Comparison of ENCODE assay signal across 14 mouse cellular contexts in genomic region chr7:89257871-89258502, GRCm38 (mm10).
"Had no signal": no experiment of that assay in that cellular context is flagged by ENCODE, and none has a peak within 500 bp of the region (broad histone marks: within the 10 kb centered on the region; RNA-seq: fewer than 3 reads in every experiment).

No protein-coding gene starts in this region.

- H3K27me3 ChIP-seq: intestine, embryonic 15.5 days; limb, embryonic 13.5 days; neural tube, embryonic 15.5 days had no signal

- H3K27ac ChIP-seq: intestine, embryonic 15.5 days; limb, embryonic 13.5 days; liver, embryonic 14.5 days; midbrain, embryonic 10.5 days; neural tube, embryonic 15.5 days had no signal

- H3K9ac ChIP-seq: intestine, embryonic 15.5 days; limb, embryonic 13.5 days; liver, embryonic 14.5 days; neural tube, embryonic 15.5 days had no signal

- H3K4me3 ChIP-seq: intestine, embryonic 15.5 days; limb, embryonic 13.5 days; midbrain, embryonic 10.5 days; myocyte; neural tube, embryonic 15.5 days had no signal

- H3K9me3 ChIP-seq: intestine, embryonic 15.5 days; limb, embryonic 13.5 days; midbrain, embryonic 10.5 days; neural tube, embryonic 15.5 days had no signal

- H3K4me2 ChIP-seq: intestine, embryonic 15.5 days; limb, embryonic 13.5 days; neural tube, embryonic 15.5 days had no signal

- DNase-seq: kidney, adult 8-10 months; kidney, postnatal 10 days; left cerebral cortex, postnatal 4 days; lung, postnatal 4 days; midbrain, embryonic 14.5 days; thymus, adult 18-20 months; thymus, postnatal 14 days had no signal

- ATAC-seq: intestine, embryonic 15.5 days; lung, postnatal 0 days had no signal

- H3K4me1 ChIP-seq: intestine, embryonic 15.5 days; midbrain, embryonic 10.5 days; neural tube, embryonic 15.5 days had no signal

- H3K36me3 ChIP-seq: intestine, embryonic 15.5 days; limb, embryonic 13.5 days; midbrain, embryonic 10.5 days; neural tube, embryonic 15.5 days had no signal
